Mouse (Mus musculus): ENCODE data around the gene Irf9. TPM values are rescaled to one million over a fixed set of nuclear protein-coding genes. Genes with fewer than 3 reads are reported as not detected.

Irf9 gene
- polyA plus RNA-seq, 1 experiment from 2014 or later: 10.7 TPM

Other genes starting within 250 kb of the Irf9 start
- 108 and 109 TPM in 2 replicates for gene Dhrs4, start 124.8 kb upstream of the Irf9 start, polyA plus RNA-seq (2015; fragmentation: Nextera tagmentation; extraction: Ambion mirVana)
- gene Carmil3, start 112.9 kb upstream of the Irf9 start, polyA plus RNA-seq (2015; fragmentation: Nextera tagmentation; extraction: Ambion mirVana): 1.8 and 1.9 TPM in 2 replicates
- gene Cpne6, start 93.1 kb upstream of the Irf9 start, polyA plus RNA-seq (2015; fragmentation: Nextera tagmentation; extraction: Ambion mirVana): 0.25 and 0.31 TPM in 2 replicates
- not detected in 2 replicates for gene Nrl, start 78.6 kb upstream of the Irf9 start, polyA plus RNA-seq (2015; fragmentation: Nextera tagmentation; extraction: Ambion mirVana)
- 50.1 and 54.5 TPM in 2 replicates for gene Pck2, start 63.3 kb upstream of the Irf9 start, polyA plus RNA-seq (2015; fragmentation: Nextera tagmentation; extraction: Ambion mirVana)
- gene Dcaf11, start 43.6 kb upstream of the Irf9 start, polyA plus RNA-seq (2015; fragmentation: Nextera tagmentation; extraction: Ambion mirVana): 76.7 and 77.6 TPM in 2 replicates
- gene A730061H03Rik, start 43.2 kb upstream of the Irf9 start, polyA plus RNA-seq (2015; fragmentation: Nextera tagmentation; extraction: Ambion mirVana): 0.89 and 1.2 TPM in 2 replicates
- 0.64 and 8.1 TPM in 2 replicates for gene Fitm1, start 28.0 kb upstream of the Irf9 start, polyA plus RNA-seq (2015; fragmentation: Nextera tagmentation; extraction: Ambion mirVana)
- 149 and 162 TPM in 2 replicates for gene Psme1, start 25.4 kb upstream of the Irf9 start, polyA plus RNA-seq (2015; fragmentation: Nextera tagmentation; extraction: Ambion mirVana)
- gene Emc9, start 18.3 kb upstream of the Irf9 start, polyA plus RNA-seq (2015; fragmentation: Nextera tagmentation; extraction: Ambion mirVana): 11.4 and 11.5 TPM in 2 replicates
- 203 and 283 TPM in 2 replicates for gene Psme2, start 12.5 kb upstream of the Irf9 start, polyA plus RNA-seq (2015; fragmentation: Nextera tagmentation; extraction: Ambion mirVana)
- 18.1 and 19.1 TPM in 2 replicates for gene Rnf31, start 11.9 kb upstream of the Irf9 start, polyA plus RNA-seq (2015; fragmentation: Nextera tagmentation; extraction: Ambion mirVana)
- 10.9 and 13.8 TPM in 2 replicates for gene Rec8, start 14.5 kb downstream of the Irf9 start, polyA plus RNA-seq (2015; fragmentation: Nextera tagmentation; extraction: Ambion mirVana)
- 86.3 and 114 TPM in 2 replicates for gene Ipo4, start 32.4 kb downstream of the Irf9 start, polyA plus RNA-seq (2015; fragmentation: Nextera tagmentation; extraction: Ambion mirVana)
- 2.0 and 2.5 TPM in 2 replicates for gene Gm49378, start 34.3 kb downstream of the Irf9 start, polyA plus RNA-seq (2015; fragmentation: Nextera tagmentation; extraction: Ambion mirVana)
- gene Tm9sf1, start 40.2 kb downstream of the Irf9 start, polyA plus RNA-seq (2015; fragmentation: Nextera tagmentation; extraction: Ambion mirVana): 116 and 123 TPM in 2 replicates
- 0.50 and 1.1 TPM in 2 replicates for gene Tssk4, start 46.6 kb downstream of the Irf9 start, polyA plus RNA-seq (2015; fragmentation: Nextera tagmentation; extraction: Ambion mirVana)
- gene Mdp1, start 56.9 kb downstream of the Irf9 start, polyA plus RNA-seq (2015; fragmentation: Nextera tagmentation; extraction: Ambion mirVana): 54.4 and 55.8 TPM in 2 replicates
- gene Gmpr2, start 68.4 kb downstream of the Irf9 start, polyA plus RNA-seq (2015; fragmentation: Nextera tagmentation; extraction: Ambion mirVana): 58.0 and 63.4 TPM in 2 replicates
- 462 and 484 TPM in 2 replicates for gene Nedd8, start 68.6 kb downstream of the Irf9 start, polyA plus RNA-seq (2015; fragmentation: Nextera tagmentation; extraction: Ambion mirVana)
- 34.4 and 36.3 TPM in 2 replicates for gene Tinf2, start 78.2 kb downstream of the Irf9 start, polyA plus RNA-seq (2015; fragmentation: Nextera tagmentation; extraction: Ambion mirVana)
- 53.1 and 72.9 TPM in 2 replicates for gene Tgm1, start 110.4 kb downstream of the Irf9 start, polyA plus RNA-seq (2015; fragmentation: Nextera tagmentation; extraction: Ambion mirVana)
- 36.3 and 37.1 TPM in 2 replicates for gene Rabggta, start 118.7 kb downstream of the Irf9 start, polyA plus RNA-seq (2015; fragmentation: Nextera tagmentation; extraction: Ambion mirVana)
- gene Dhrs1, start 142.1 kb downstream of the Irf9 start, polyA plus RNA-seq (2015; fragmentation: Nextera tagmentation; extraction: Ambion mirVana): 107 and 125 TPM in 2 replicates
- 23.8 and 28.4 TPM in 2 replicates for gene Nop9, start 142.1 kb downstream of the Irf9 start, polyA plus RNA-seq (2015; fragmentation: Nextera tagmentation; extraction: Ambion mirVana)
- 14.8 and 15.1 TPM in 2 replicates for gene Cideb, start 154.9 kb downstream of the Irf9 start, polyA plus RNA-seq (2015; fragmentation: Nextera tagmentation; extraction: Ambion mirVana)
- 0.71 and 0.81 TPM in 2 replicates for gene Ltb4r2, start 157.9 kb downstream of the Irf9 start, polyA plus RNA-seq (2015; fragmentation: Nextera tagmentation; extraction: Ambion mirVana)
- 2.4 and 4.8 TPM in 2 replicates for gene Ltb4r1, start 162.4 kb downstream of the Irf9 start, polyA plus RNA-seq (2015; fragmentation: Nextera tagmentation; extraction: Ambion mirVana)
- gene Adcy4, start 180.5 kb downstream of the Irf9 start, polyA plus RNA-seq (2015; fragmentation: Nextera tagmentation; extraction: Ambion mirVana): 7.7 and 8.2 TPM in 2 replicates
- 32.7 and 34.4 TPM in 2 replicates for gene Ripk3, start 185.3 kb downstream of the Irf9 start, polyA plus RNA-seq (2015; fragmentation: Nextera tagmentation; extraction: Ambion mirVana)
- gene Nfatc4, start 219.6 kb downstream of the Irf9 start, polyA plus RNA-seq (2015; fragmentation: Nextera tagmentation; extraction: Ambion mirVana): 32.9 and 33.9 TPM in 2 replicates

All from stomach, embryonic 16.5 days (tissue).